Mouse (Mus musculus) testis, adult 2 months (tissue): ENCODE measurements around the gene Cort.

Experiments
- CTCF ChIP-seq: fragments of 200-500 bp; IDR thresholded peaks from 2 replicates; pipeline ENCODE4 v1.5.1; 2012; ENCODE audit warnings: low read depth, mild to moderate bottlenecking, inconsistent platforms, low read length, moderate library complexity; ENCODE audit not compliant: control insufficient read depth, insufficient read depth, insufficient replicate concordance
- POLR2A ChIP-seq: fragments of 200-500 bp; IDR thresholded peaks from 2 replicates; pipeline ENCODE4 v1.6.1; 2012; ENCODE audit warnings: low read depth, mild to moderate bottlenecking, inconsistent platforms, low read length, moderate library complexity; ENCODE audit not compliant: control insufficient read depth

GRCm38 (mm10) chr4:149164150-149164549, 37.6 kb upstream of the Cort start:
- TF ChIP-seq CTCF (no peak), POLR2A (no peak)
